Mouse (Mus musculus): ENCODE results near the gene Ptprg. TPM values are rescaled to one million over a fixed set of nuclear protein-coding genes. Genes with fewer than 3 reads are reported as not detected.
"Not testable (repeated sequence)": the region's sequence is repeated elsewhere in the genome, so short reads cannot be mapped to it uniquely, and the experiment has no call there.

Gene Ptprg
- polyA plus RNA-seq, 1 experiment, result 22.0 TPM

DNA sequence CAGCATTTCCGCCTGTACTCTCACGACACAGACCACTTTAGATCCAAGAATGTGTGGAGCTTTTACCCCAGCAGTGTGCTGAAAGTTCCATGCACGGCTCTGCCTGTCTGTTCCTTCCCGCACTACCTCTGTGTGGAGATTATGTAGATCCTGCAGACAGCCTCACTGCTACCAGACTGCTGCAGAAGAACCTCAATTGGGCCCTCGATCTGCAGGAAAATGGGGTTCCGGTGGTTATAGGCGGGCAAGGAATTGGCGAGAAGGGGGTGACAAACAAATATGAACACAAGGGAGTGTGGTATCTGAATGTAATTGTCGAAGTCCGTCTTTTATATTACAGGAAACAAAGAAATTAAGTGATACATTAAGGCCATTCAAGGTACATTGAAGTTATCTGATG lies 410.5 kb downstream of the Ptprg start:
- H3K27me3 ChIP-seq (ENCODE audit: control insufficient read depth, insufficient read depth, low read length), result no peaks in the 10 kb centered on the region
- no peak overlapping the region for H3K27ac ChIP-seq (ENCODE audit: insufficient read depth, low read length)
- WGBS, result 95% methylated on average over 10 of the region's 10 CpGs
- no peak overlapping the region for H3K4me3 ChIP-seq (replicated peaks; ENCODE audit: insufficient read depth, low read depth, low read length)
- H3K4me1 ChIP-seq (ENCODE audit: control insufficient read depth, insufficient read depth, low read length), result peaks cover 2% of the 10 kb centered on the region; the same call in 1 of the 2 replicates
- TF ChIP-seq POLR2A (IDR thresholded peaks at IDR 0.05; ENCODE audit: borderline replicate concordance, insufficient read depth, low read length), result no peak
- TF ChIP-seq CTCF (IDR thresholded peaks at IDR 0.05; ENCODE audit: borderline replicate concordance, insufficient read depth, low read depth, low read length), result no peak
- no peak for DNase-seq

- WGBS, result 90% methylated on average over 1 of the region's 1 CpGs
- DNase-seq, result not testable (repeated sequence)
Measured at GRCm38 (mm10) chr14:11964326-11964725, 411.0 kb downstream of the Ptprg start.

GRCm38 (mm10) chr14:11965878-11966277 lies 412.5 kb downstream of the Ptprg start:
- no peaks in the 10 kb centered on the region for H3K4me1 ChIP-seq (ENCODE audit: control insufficient read depth, insufficient read depth, low read length)
- H3K27ac ChIP-seq (ENCODE audit: insufficient read depth, low read length), result no peak overlapping the region
- DNase-seq, result no peak
- WGBS, result 71% methylated on average over 5 of the region's 5 CpGs
- no peak overlapping the region for H3K4me3 ChIP-seq (replicated peaks; ENCODE audit: insufficient read depth, low read depth, low read length)
- H3K27me3 ChIP-seq (ENCODE audit: control insufficient read depth, insufficient read depth, low read length), result no peaks in the 10 kb centered on the region
- no peak for TF ChIP-seq POLR2A (IDR thresholded peaks at IDR 0.05; ENCODE audit: borderline replicate concordance, insufficient read depth, low read length)
- TF ChIP-seq CTCF (IDR thresholded peaks at IDR 0.05; ENCODE audit: borderline replicate concordance, insufficient read depth, low read depth, low read length), result no peak

More at GRCm38 (mm10) chr14:11964326-11964725, 411.0 kb downstream of the Ptprg start:
- not testable (repeated sequence) for H3K4me3 ChIP-seq (replicated peaks; ENCODE audit: insufficient read depth, low read depth, low read length); H3K27me3 ChIP-seq (ENCODE audit: control insufficient read depth, insufficient read depth, low read length); H3K4me1 ChIP-seq (ENCODE audit: control insufficient read depth, insufficient read depth, low read length); H3K27ac ChIP-seq (ENCODE audit: insufficient read depth, low read length)

DNA sequence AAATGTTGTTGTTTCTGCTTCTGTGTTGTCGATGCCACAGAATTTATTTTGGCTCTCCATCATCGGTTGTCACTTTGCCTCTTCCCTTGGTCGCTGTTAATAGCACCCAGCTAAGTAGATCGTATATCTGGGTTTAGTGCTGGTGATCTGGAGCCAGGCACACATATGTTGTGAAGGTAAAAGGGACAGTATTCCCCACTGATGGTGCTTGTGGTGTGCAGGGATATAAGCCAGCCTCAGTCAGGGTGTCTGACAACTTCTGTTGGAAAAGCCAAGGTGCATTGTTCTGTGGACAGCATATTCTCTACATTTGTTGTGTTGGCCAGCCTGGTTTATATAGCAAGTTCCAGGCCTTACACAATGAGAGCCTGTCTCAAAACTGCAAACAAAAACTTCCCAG lies 428.4 kb downstream of the Ptprg start:
- 67% methylated on average over 4 of the region's 4 CpGs for WGBS
- TF ChIP-seq CTCF (IDR thresholded peaks at IDR 0.05; ENCODE audit: borderline replicate concordance, insufficient read depth, low read depth, low read length), result no peak
- TF ChIP-seq POLR2A (IDR thresholded peaks at IDR 0.05; ENCODE audit: borderline replicate concordance, insufficient read depth, low read length), result no peak
- H3K27ac ChIP-seq (ENCODE audit: insufficient read depth, low read length), result no peak overlapping the region
- no peaks in the 10 kb centered on the region for H3K4me1 ChIP-seq (ENCODE audit: control insufficient read depth, insufficient read depth, low read length)
- no peaks in the 10 kb centered on the region for H3K27me3 ChIP-seq (ENCODE audit: control insufficient read depth, insufficient read depth, low read length)
- DNase-seq, result no peak
- H3K4me3 ChIP-seq (replicated peaks; ENCODE audit: insufficient read depth, low read depth, low read length), result no peak overlapping the region

GRCm38 (mm10) chr14:11983031-11983430 lies 429.7 kb downstream of the Ptprg start:
- Histone ChIP-seq H3K4me1 (ENCODE audit: control insufficient read depth, insufficient read depth, low read length) (no peaks in the 10 kb centered on the region), H3K27me3 (ENCODE audit: control insufficient read depth, insufficient read depth, low read length) (no peaks in the 10 kb centered on the region), H3K27ac (ENCODE audit: insufficient read depth, low read length) (no peak overlapping the region), H3K4me3 (replicated peaks; ENCODE audit: insufficient read depth, low read depth, low read length) (no peak overlapping the region)
- DNase-seq, result no peak
- TF ChIP-seq POLR2A (IDR thresholded peaks at IDR 0.05; ENCODE audit: borderline replicate concordance, insufficient read depth, low read length), result no peak
- no peak for TF ChIP-seq CTCF (IDR thresholded peaks at IDR 0.05; ENCODE audit: borderline replicate concordance, insufficient read depth, low read depth, low read length)
- WGBS, result 75% methylated on average over 9 of the region's 9 CpGs

DNA sequence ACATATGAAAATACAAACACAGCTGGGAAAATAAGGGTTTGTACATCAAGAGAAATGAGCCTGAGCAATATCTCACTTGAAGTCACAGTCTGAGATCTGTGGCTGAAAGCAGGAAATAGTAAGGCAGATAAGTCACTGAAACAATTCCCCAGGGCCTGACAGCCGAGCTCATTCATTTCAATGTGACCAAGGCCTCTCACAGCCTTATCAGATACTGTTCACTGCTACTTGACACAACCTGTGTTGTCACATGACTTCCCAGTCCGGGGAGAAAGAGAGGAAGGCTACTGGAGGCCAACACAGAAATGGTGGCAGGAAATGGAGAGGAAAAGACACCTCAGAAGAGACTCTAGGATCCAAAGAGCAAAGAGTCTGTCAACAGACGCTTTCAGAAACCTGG lies 430.8 kb downstream of the Ptprg start:
- Histone ChIP-seq H3K4me1 (ENCODE audit: control insufficient read depth, insufficient read depth, low read length) (no peaks in the 10 kb centered on the region), H3K27me3 (ENCODE audit: control insufficient read depth, insufficient read depth, low read length) (no peaks in the 10 kb centered on the region), H3K4me3 (replicated peaks; ENCODE audit: insufficient read depth, low read depth, low read length) (no peak overlapping the region), H3K27ac (ENCODE audit: insufficient read depth, low read length) (no peak overlapping the region)
- WGBS, result 86% methylated on average over 3 of the region's 3 CpGs
- no peak for DNase-seq
- no peak for TF ChIP-seq POLR2A (IDR thresholded peaks at IDR 0.05; ENCODE audit: borderline replicate concordance, insufficient read depth, low read length)

DNA sequence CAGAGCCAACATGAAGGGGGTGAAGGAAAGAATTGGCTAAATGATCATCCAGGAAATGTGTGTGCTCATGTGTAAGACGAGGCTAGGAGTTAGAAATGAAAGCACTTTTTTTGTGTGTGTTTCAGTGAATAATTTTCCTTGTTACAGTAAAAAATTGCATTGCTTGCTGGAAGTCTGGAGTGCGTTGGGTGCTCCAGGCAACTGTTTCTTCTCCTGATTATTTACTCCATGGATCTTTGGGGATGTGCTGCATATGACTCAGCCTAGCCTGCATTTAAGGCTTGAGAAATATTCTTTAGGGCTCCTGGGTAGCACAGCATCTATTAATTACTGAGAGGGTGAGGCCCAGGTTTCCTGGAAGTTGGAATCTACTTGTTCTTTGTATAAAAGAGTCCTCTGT lies 435.6 kb downstream of the Ptprg start:
- Histone ChIP-seq H3K27ac (ENCODE audit: insufficient read depth, low read length) (no peak overlapping the region), H3K4me1 (ENCODE audit: control insufficient read depth, insufficient read depth, low read length) (no peaks in the 10 kb centered on the region), H3K27me3 (ENCODE audit: control insufficient read depth, insufficient read depth, low read length) (no peaks in the 10 kb centered on the region), H3K4me3 (replicated peaks; ENCODE audit: insufficient read depth, low read depth, low read length) (no peak overlapping the region)
- TF ChIP-seq CTCF (IDR thresholded peaks at IDR 0.05; ENCODE audit: borderline replicate concordance, insufficient read depth, low read depth, low read length) (no peak), POLR2A (IDR thresholded peaks at IDR 0.05; ENCODE audit: borderline replicate concordance, insufficient read depth, low read length) (no peak)
- no peak for DNase-seq
- 57% methylated on average over 2 of the region's 2 CpGs for WGBS

- H3K27me3 ChIP-seq (ENCODE audit: control insufficient read depth, insufficient read depth, low read length), result no peaks in the 10 kb centered on the region
- H3K4me1 ChIP-seq (ENCODE audit: control insufficient read depth, insufficient read depth, low read length), result no peaks in the 10 kb centered on the region
- WGBS, result 89% methylated on average over 2 of the region's 2 CpGs
- no peak overlapping the region for H3K4me3 ChIP-seq (replicated peaks; ENCODE audit: insufficient read depth, low read depth, low read length)
- DNase-seq, result no peak
- TF ChIP-seq POLR2A (IDR thresholded peaks at IDR 0.05; ENCODE audit: borderline replicate concordance, insufficient read depth, low read length) (no peak), CTCF (IDR thresholded peaks at IDR 0.05; ENCODE audit: borderline replicate concordance, insufficient read depth, low read depth, low read length) (no peak)
- no peak overlapping the region for H3K27ac ChIP-seq (ENCODE audit: insufficient read depth, low read length)
Measured at GRCm38 (mm10) chr14:11991151-11991550, 437.8 kb downstream of the Ptprg start.

GRCm38 (mm10) chr14:11992111-11992510 lies 438.8 kb downstream of the Ptprg start:
- TF ChIP-seq POLR2A (IDR thresholded peaks at IDR 0.05; ENCODE audit: borderline replicate concordance, insufficient read depth, low read length), result no peak
- no peak for TF ChIP-seq CTCF (IDR thresholded peaks at IDR 0.05; ENCODE audit: borderline replicate concordance, insufficient read depth, low read depth, low read length)
- WGBS, result 69% methylated on average over 4 of the region's 4 CpGs

More at GRCm38 (mm10) chr14:11992111-11992510, 438.8 kb downstream of the Ptprg start:
- no peaks in the 10 kb centered on the region for H3K27me3 ChIP-seq (ENCODE audit: control insufficient read depth, insufficient read depth, low read length)
- H3K4me3 ChIP-seq (replicated peaks; ENCODE audit: insufficient read depth, low read depth, low read length), result no peak overlapping the region
- no peak overlapping the region for H3K27ac ChIP-seq (ENCODE audit: insufficient read depth, low read length)
- H3K4me1 ChIP-seq (ENCODE audit: control insufficient read depth, insufficient read depth, low read length), result no peaks in the 10 kb centered on the region
- DNase-seq, result no peak

Data from cerebellum, adult 2 months (tissue).